Mouse (Mus musculus): ENCODE data around the gene Dll4. TPM values are rescaled to one million over a fixed set of nuclear protein-coding genes. Genes with fewer than 3 reads are reported as not detected.

Gene Dll4
- total RNA-seq (2021) = 10 to 100 TPM; 13.8 to 15.0 TPM
- long read RNA-seq, experiment 1, transcript Dll4-201 (11 exons, 3,747 nt) = major isoform, 11 of 15 reads
- long read RNA-seq, experiment 1, partial matches to known transcripts = 2 of 15 reads
- long read RNA-seq, experiment 1, other reads (novel, unspliced or antisense) = 2 of 15 reads
- long read RNA-seq, experiment 2, transcript Dll4-201 (11 exons, 3,747 nt) = major isoform, 12 of 30 reads
- long read RNA-seq, experiment 2, partial matches to known transcripts = 12 of 30 reads
- long read RNA-seq, experiment 2, other reads (novel, unspliced or antisense) = 6 of 30 reads

DNA sequence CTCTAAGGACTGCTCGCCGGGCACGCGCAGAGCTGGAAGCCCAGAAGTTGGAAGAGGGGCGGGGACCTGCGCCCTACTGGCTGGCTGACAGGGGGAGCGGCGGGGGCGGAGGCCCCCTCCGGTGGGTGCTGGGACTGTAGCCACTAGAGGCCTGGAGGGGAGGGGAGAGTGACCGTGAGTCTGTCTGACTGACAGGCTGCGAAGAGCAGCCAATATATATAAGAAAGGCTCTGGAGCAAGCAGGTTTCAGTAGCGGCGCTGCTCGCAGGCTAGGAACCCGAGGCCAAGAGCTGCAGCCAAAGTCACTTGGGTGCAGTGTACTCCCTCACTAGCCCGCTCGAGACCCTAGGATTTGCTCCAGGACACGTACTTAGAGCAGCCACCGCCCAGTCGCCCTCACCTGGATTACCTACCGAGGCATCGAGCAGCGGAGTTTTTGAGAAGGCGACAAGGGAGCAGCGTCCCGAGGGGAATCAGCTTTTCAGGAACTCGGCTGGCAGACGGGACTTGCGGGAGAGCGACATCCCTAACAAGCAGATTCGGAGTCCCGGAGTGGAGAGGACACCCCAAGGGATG is at the start of gene Dll4:
Gene Dll4 (plus strand): TSS at position 217 of the 576 bp plus-strand sequence.
- DNase-seq (ENCODE audit: low spot score in 2 of 2) = no peak

DNA sequence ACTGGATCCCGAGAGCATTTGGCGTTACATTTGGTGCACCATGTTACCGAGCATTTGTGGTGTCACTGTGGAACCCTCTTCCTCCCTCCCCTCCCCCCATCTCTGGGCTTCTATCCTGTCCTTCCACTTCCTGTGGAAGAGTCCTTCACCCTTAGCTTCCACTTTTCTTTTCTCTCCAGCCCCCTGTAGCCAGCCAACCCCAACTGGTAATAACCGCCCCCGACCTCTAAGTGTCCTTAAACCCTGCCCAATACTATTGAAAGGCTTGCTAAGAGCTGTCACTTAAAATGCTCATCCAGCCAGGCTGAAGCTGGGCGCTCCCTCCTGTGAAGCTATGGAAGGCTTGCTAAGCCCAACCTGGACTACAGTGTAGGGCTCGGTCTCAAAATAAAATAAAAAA is 48.7 kb upstream of the Dll4 start:
- no peak for DNase-seq (ENCODE audit: low spot score in 2 of 2)

GRCm38 (mm10) chr2:119277810-119278209 is 47.8 kb upstream of the Dll4 start:
- no peak for DNase-seq (ENCODE audit: low spot score in 2 of 2)

DNA sequence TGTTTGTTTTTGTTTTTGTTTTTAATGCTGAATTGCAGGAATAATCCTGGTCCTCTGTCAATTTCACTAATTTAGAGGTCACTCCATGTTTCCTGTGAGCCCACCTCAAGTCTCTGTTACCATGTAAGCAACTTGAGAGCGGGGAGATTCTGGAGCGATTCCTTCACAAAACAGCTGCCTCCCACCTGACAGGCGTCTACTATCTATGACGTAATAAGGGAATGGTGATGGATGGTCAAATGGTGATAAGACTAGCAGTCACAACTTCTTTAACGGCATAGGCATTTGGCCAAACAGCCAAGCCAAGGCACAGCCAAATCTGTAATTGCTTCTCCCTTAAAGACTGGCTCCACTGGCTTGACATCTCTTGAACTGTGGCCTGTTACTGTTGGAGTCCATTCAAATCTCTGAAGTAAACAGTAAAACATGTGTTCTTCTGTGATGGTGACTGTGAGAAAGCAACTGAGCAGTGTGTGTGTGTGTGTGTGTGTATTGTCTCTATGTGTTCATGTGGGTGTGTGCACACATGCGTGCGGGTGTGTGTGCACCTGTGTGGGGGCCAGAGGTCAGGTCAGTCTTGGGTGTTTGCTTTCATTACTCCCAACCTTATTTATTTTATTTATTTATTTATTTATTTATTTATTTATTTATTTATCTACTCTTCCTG is 43.6 kb upstream of the Dll4 start:
- DNase-seq (ENCODE audit: low spot score in 2 of 2) = no peak

DNA sequence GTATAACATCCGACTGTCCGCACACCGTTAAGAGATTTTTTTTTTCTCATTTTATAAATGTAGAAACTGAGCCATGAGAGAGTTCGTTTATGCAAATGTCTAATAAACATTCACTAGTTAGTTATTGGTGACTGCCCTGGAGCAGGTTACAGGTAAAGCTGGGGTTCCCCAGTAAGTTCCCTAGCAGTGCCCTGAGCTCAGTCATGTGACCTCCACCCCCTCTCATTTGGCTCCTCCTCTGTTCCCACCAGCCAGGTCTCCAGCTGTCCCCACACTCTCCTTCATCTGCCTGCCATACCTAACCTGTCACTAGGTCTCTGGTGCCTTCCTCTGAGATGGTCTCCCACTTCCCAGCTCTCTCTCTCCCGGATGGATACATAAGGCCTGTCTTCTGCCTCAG is 38.2 kb upstream of the Dll4 start:
- DNase-seq (ENCODE audit: low spot score in 2 of 2) = no peak

DNA sequence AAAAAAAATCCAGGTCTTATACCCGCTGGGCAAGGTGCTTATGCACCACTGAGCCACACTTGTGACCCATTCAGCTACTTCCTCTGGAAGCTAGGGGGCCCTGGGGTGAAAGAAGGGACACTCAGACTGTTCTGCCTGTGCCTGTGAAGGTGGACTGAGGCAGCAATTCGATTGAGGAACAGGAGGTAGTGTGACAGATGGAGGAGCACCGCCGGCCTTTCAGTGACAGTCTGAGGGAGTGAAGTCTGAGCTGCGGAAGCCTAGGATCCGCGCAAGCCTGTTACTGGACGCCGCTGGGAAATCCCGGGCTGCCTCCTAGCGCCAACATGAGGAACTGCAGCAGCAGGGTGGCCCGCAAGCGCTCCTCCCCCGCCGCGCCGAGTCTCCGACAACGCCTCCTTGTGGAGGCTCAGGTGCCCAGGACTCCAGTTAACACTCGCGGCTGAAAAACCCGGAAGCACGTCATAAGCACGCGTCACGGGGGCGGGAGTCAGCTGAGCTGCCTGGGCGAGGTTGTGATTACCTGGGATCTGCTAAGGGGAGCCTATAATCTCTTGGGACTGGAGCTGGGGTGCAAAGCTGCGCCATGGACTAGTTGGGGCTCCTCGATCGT is 37.2 kb upstream of the Dll4 start, which contains the start of gene Vps18:
Gene Vps18 (plus strand): TSS at position 471 of the 613 bp plus-strand sequence.
- peak; percentile 89 to 96 for DNase-seq (ENCODE audit: low spot score in 2 of 2)

DNA sequence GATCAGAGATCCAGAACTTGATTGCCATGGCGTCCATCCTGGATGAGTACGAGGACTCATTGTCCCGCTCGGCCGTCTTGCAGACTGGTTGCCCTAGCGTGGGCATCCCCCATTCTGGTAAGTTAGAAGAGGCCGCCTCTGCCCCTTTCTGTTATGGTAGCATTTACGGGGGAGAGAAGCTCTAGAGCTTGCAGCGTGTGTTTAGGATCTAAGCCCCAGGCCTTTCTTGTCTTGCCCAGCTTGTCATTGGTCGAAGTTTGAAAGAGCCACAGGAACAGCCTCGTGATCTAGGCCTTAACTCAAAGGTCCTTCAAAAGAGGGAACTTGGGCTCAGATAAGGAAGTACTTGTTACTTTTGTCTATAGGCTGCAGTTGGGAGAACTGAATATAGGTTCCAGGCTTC is 36.6 kb upstream of the Dll4 start:
- no peak for DNase-seq (ENCODE audit: low spot score in 2 of 2)

- DNase-seq (ENCODE audit: low spot score in 2 of 2) = no peak
Observed at GRCm38 (mm10) chr2:119292281-119292680, 33.3 kb upstream of the Dll4 start.

DNA sequence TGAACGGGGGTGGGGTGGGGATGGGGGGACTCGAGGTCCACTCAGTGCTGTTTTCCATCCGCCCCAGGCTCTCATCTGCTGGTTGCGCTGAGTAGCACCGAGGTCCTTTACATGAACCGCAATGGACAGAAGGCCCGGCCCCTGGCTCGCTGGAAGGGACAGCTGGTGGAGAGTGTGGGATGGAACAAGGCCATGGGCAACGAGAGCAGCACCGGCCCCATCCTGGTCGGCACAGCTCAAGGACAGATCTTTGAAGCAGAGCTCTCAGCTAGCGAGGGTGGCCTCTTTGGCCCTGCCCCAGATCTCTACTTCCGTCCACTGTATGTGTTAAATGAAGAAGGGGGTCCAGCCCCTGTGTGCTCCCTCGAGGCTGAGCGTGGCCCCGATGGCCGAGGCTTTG is 32.7 kb upstream of the Dll4 start:
- no peak for DNase-seq (ENCODE audit: low spot score in 2 of 2)

GRCm38 (mm10) chr2:119293311-119293710 is 32.3 kb upstream of the Dll4 start:
- DNase-seq (ENCODE audit: low spot score in 2 of 2) = no peak

DNA sequence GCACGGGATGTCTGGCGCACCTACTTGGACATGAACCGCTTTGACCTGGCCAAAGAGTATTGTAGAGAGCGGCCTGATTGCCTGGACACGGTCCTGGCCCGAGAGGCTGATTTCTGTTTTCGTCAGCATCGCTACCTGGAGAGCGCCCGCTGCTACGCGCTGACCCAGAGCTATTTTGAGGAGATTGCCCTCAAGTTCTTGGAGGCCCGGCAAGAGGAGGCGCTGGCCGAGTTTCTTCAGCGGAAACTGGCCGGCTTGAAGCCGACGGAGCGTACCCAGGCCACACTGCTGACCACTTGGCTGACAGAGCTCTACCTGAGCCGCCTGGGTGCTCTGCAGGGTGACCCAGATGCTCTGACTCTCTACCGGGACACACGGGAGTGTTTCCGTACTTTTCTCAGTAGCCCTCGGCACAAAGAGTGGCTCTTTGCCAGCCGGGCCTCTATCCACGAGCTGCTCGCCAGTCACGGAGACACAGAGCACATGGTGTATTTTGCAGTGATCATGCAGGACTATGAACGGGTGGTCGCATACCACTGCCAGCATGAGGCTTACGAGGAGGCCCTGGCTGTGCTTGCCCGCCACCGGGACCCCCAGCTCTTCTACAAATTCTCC is 31.7 kb upstream of the Dll4 start:
- DNase-seq (ENCODE audit: low spot score in 2 of 2) = no peak

DNA sequence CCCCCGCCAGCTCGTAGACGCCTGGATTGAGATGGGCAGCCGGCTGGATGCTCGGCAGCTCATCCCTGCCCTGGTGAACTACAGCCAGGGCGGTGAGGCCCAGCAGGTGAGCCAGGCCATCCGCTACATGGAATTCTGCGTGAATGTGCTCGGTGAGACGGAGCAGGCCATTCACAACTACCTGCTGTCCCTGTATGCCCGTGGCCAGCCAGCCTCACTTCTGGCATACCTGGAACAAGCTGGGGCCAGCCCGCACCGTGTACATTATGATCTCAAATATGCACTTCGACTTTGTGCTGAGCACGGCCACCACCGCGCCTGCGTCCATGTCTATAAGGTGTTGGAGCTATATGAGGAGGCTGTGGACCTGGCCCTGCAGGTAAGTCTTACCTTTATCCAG is 31.2 kb upstream of the Dll4 start:
- DNase-seq (ENCODE audit: low spot score in 2 of 2) = no peak

DNA sequence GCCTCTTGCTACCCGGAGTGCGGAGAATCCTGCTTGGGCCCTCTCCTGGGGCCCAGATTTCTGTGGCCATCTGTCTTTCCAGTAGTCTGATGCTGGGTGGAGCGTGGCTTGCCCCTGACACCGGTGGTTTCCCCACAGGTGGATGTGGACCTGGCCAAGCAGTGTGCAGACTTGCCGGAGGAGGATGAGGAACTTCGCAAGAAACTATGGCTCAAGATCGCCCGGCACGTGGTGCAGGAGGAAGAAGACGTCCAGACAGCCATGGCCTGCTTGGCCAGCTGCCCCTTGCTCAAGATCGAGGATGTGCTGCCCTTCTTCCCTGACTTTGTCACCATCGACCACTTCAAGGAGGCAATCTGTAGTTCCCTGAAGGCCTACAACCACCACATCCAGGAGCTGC is 28.8 kb upstream of the Dll4 start:
- no peak for DNase-seq (ENCODE audit: low spot score in 2 of 2)

DNA sequence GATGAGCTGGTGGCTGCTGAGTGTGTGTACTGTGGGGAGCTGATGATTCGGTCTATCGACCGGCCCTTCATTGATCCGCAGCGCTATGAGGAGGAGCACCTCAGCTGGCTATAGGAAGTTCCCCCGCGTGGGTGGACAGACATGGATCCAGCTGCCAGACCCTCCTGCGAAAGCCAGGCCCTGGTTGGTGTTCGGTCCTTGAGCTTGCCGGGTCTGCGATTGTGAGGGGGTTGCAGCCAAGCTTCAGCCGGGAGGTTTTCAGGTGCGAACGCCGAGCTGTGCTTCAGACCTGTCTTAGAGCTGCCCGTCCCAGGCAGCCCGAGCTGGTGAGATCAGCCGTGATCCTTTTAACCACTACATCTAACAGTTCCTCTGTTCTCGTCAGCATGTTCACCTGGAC is 28.1 kb upstream of the Dll4 start:
- DNase-seq (ENCODE audit: low spot score in 2 of 2) = no peak

DNA sequence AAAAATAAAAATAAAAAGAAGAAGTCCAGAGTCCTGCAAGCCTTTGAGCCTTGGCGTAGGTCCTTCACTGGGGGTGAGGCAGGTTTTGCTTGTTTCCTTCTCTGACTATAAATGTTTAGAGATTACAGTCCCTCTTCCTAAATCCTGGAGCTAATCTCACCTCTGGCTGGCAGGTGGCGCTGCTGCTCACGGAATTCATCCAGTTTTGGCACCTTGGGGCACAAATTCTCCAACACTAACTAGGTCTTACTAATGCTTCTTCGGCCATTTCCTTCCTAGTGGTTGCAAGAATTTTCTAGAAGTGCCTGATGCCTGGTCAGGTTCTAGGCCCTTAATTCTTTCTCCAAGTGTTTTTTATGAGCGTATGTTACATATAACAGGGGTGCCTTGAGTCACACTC is 27.3 kb upstream of the Dll4 start:
- peak in 1 of 2 experiments; percentile 47 for DNase-seq (ENCODE audit: low spot score in 2 of 2)

DNA sequence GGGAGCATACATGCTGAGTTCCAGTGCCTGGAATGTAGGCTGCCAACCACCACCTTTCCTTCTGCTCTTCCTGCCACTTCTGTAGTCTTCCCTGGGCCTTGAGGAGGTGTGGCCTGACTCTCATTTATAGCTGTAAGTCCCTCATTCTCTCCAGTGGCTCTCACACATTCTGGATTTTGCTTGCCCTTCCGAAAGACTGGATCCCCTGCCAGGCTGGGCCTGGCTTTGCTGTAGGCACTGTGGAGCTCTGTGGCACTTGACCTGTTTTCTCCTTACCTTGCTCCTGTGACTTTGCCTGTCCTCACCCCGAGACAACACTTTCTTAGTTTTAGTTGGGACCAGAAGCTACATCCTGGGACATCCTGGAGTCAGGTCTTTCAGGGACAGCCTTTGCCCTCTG is 26.7 kb upstream of the Dll4 start:
- DNase-seq (ENCODE audit: low spot score in 2 of 2) = no peak

- DNase-seq (ENCODE audit: low spot score in 2 of 2) = peak; percentile 65 to 80
Observed at GRCm38 (mm10) chr2:119299981-119300818, 25.4 kb upstream of the Dll4 start.

DNA sequence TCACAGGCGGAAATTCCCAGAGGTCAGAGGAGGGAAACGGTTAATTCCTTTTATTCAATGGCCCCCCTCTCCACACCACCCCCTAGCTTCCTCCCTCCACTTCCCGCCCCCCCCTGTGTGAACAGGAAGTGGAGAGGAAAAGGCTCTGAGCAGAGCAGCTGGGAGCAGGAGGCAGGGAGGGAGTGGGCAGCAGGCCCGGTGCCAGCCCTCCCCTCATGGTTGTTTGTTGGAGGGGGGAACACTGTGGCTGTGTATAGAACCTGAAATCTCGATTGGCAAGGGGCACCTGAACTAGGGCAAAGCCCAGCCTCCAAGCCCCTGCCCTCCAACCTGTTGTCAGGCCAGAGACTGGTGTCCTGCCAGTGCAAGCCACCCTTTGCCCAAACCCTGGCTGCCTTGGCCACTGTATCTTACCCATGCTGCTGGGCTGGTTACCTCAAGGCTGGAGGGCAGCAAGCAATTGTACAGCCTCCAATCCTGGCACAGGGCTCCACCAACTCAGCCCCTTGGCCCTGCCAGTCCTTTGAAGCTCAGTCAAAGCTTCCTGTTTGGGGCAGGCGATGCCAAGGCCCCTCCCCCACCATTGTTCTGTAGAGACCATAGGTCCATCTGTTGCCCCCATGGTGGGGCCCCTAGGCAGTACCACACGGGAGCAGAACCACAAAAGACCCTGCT is 24.6 kb upstream of the Dll4 start:
- no peak for DNase-seq (ENCODE audit: low spot score in 2 of 2)

- DNase-seq (ENCODE audit: low spot score in 2 of 2) = no peak
Observed at GRCm38 (mm10) chr2:119302876-119303275, 22.7 kb upstream of the Dll4 start.

DNA sequence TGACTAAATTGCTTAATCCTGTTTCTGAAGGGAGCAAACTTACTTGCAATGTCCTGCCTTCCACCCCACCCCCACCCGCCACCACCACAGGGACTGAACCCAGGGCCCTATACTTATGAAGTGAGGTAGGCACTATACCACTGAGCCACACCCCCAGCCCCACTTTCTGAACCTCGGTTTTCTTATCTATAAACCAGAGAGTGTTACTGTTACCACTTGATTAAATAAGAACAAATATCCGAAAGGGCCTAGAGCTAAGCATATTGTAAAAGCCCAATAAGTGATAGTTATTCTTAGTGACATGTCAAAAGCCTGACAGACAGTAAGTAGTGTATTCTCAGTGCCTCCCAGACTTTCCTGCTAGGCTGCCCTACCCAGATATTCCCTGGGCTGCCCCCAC is 21.2 kb upstream of the Dll4 start:
- DNase-seq (ENCODE audit: low spot score in 2 of 2) = no peak

All from adrenal gland, postnatal 4 days (tissue).